Mouse (Mus musculus) stomach, postnatal 0 days (tissue): ENCODE data around the gene Crtam. TPM values are rescaled to one million over a fixed set of nuclear protein-coding genes. Genes with fewer than 3 reads are reported as not detected.
A peak's percentile ranks its signal among the peaks of the same experiment; 100 is the strongest.

ENCODE experiments used
- ATAC-seq: fragments of 200-750 bp; cut with Nextera tagmentation; 2 replicates; pipeline ENCODE4 v1.8.0; 2017; ENCODE audit not compliant: low FRiP score, low TSS enrichment
- DNase-seq: peaks from one replicate; pipeline ENCODE4 v3.0.0-alpha.2; 2016; ENCODE audit warnings: low spot score
- H3K27ac ChIP-seq: fragments of 300-500 bp; sonication (generic); replicated peaks from 2 replicates; pipeline ENCODE4 v1.5.1; 2014; ENCODE audit warnings: mild to moderate bottlenecking, control low read depth
- H3K27me3 ChIP-seq: fragments of 300-500 bp; sonication (generic); 2 replicates; pipeline ENCODE4 v1.6.1; 2014; ENCODE audit warnings: low read length; ENCODE audit not compliant: control insufficient read depth, insufficient read depth
- H3K36me3 ChIP-seq: fragments of 300-500 bp; sonication (generic); 2 replicates; pipeline ENCODE4 v1.6.1; 2014; ENCODE audit warnings: low read length, mixed read lengths; ENCODE audit not compliant: control insufficient read depth, insufficient read depth
- H3K4me1 ChIP-seq: fragments of 300-500 bp; sonication (generic); replicated peaks from 2 replicates; pipeline ENCODE4 v1.6.1; 2014; ENCODE audit warnings: antibody characterized with exemption; ENCODE audit not compliant: control insufficient read depth, insufficient read depth
- H3K4me2 ChIP-seq: fragments of 300-500 bp; sonication (generic); replicated peaks from 2 replicates; pipeline ENCODE4 v1.6.1; 2014; ENCODE audit warnings: low read depth, mild to moderate bottlenecking, control low read depth, moderate library complexity
- H3K4me3 ChIP-seq: fragments of 300-500 bp; sonication (generic); 2 replicates; pipeline ENCODE4 v1.5.1; 2014; ENCODE audit warnings: low read depth, low read length, control low read depth
- H3K9ac ChIP-seq: fragments of 300-500 bp; sonication (generic); 2 replicates; pipeline ENCODE4 v1.6.1; 2014; ENCODE audit warnings: mild to moderate bottlenecking, low read length, control low read depth, mixed read lengths
- H3K9me3 ChIP-seq: fragments of 300-500 bp; sonication (generic); 2 replicates; pipeline ENCODE4 v1.6.1; 2016; ENCODE audit warnings: low read length; ENCODE audit not compliant: control insufficient read depth
- CTCF ChIP-seq: IDR thresholded peaks from 2 replicates; pipeline ENCODE4 v1.5.1; 2016; ENCODE audit warnings: antibody characterized with exemption, low read depth, mild to moderate bottlenecking, moderate library complexity
- EP300 ChIP-seq: optimal IDR thresholded peaks from 2 replicates; pipeline ENCODE3; 2016; ENCODE audit warnings: antibody characterized with exemption
- WGBS: fragments of 180-500 bp; shearing (Covaris S2); extraction: QIAGEN DNeasy Blood & Tissue Kit; methylation state at CpG from one replicate; pipeline ENCODE4 v1.1.7; 2014; 5-methylcytosine and 5-hydroxymethylcytosine counted together
- polyA plus RNA-seq: library from polyadenylated mRNA; unstranded; fragments of >200 nt; fragmentation: Nextera tagmentation; extraction: Ambion mirVana; gene quantifications from 2 replicates; pipeline ENCODE4 v1.2.1, GENCODE M21; 2015

Gene Crtam
- polyA plus RNA-seq, 1 experiment from 2014 or later = not detected

- no peak overlapping the region for H3K27ac ChIP-seq
- ATAC-seq (no peak), DNase-seq (no peak)
- no peak overlapping the region for H3K4me2 ChIP-seq
- TF ChIP-seq EP300 (no peak), CTCF (no peak)
- H3K36me3 ChIP-seq = no peaks in the 10 kb centered on the region
- no peaks in the 10 kb centered on the region for H3K27me3 ChIP-seq
- no peaks in the 10 kb centered on the region for H3K9me3 ChIP-seq
- H3K9ac ChIP-seq = no peak overlapping the region
- 78% methylated on average over 11 of the region's 11 CpGs for WGBS
- no peak overlapping the region for H3K4me3 ChIP-seq
- no peaks in the 10 kb centered on the region for H3K4me1 ChIP-seq
These were observed 30.2 kb downstream of the Crtam start for GRCm38 (mm10) chr9:40974042-40974801.

- WGBS = 34% methylated on average over 7 of the region's 7 CpGs
- Histone ChIP-seq H3K27ac (no peak overlapping the region), H3K9ac (no peak overlapping the region), H3K4me3 (peak overlapping the region; percentile 31), H3K9me3 (no peaks in the 10 kb centered on the region), H3K27me3 (no peaks in the 10 kb centered on the region), H3K4me1 (no peaks in the 10 kb centered on the region), H3K4me2 (peak overlapping the region; percentile 66), H3K36me3 (no peaks in the 10 kb centered on the region)
- no peak for TF ChIP-seq CTCF
- TF ChIP-seq EP300 = no peak
- no peak for ATAC-seq
- DNase-seq = no peak
These were observed 40.1 kb downstream of the Crtam start for GRCm38 (mm10) chr9:40964418-40964714.

- Histone ChIP-seq H3K4me1 (no peaks in the 10 kb centered on the region), H3K4me3 (peak within 1 kb of the TSS; percentile 31), H3K4me2 (peak within 1 kb of the TSS; percentile 66), H3K27ac (no peak within 1 kb of the TSS), H3K36me3 (no peaks in the 10 kb centered on the region), H3K9me3 (no peaks in the 10 kb centered on the region), H3K27me3 (no peaks in the 10 kb centered on the region), H3K9ac (peak within 1 kb of the TSS; percentile 27; the same call in 1 of the 2 replicates)
- ATAC-seq (no peak), DNase-seq (peak; percentile 31)
- TF ChIP-seq CTCF = no peak
- no peak for TF ChIP-seq EP300
- 4% methylated on average over 39 of the region's 51 CpGs for WGBS
These were observed 40.6 kb downstream of the Crtam start, which contains the start of gene Jhy for GRCm38 (mm10) chr9:40963586-40964417. Gene Jhy (minus strand): TSS chr9:40964118.

DNA sequence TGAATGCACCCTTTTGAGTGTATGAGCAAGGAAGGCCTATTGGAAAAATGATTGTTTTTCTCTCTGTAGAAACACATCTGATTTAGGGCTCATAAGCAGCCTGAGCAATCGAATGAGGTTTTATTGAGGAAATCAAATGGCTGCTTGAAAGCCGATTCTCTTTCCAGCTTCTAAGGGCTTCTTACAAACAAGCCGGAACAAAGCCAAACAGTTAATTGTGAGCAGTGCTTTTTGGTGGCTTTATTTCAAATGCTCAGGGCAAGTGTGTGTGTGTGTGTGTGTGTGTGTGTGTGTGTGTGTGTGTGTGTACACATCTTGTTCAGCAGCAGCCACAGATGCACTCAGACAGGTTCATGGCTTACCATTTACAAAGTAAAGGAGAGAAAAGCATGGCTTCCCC is 43.0 kb downstream of the Crtam start:
- Histone ChIP-seq H3K4me3 (no peak overlapping the region), H3K9me3 (no peaks in the 10 kb centered on the region), H3K36me3 (no peaks in the 10 kb centered on the region), H3K4me2 (no peak overlapping the region), H3K27ac (no peak overlapping the region), H3K27me3 (no peaks in the 10 kb centered on the region), H3K4me1 (no peaks in the 10 kb centered on the region), H3K9ac (no peak overlapping the region)
- 52% methylated on average over 3 of the region's 3 CpGs for WGBS
- DNase-seq (no peak), ATAC-seq (no peak)
- no peak for TF ChIP-seq EP300
- no peak for TF ChIP-seq CTCF

GRCm38 (mm10) chr9:40949039-40949615 is 55.3 kb downstream of the Crtam start:
- no peak for DNase-seq
- 50% methylated on average over 18 of the region's 18 CpGs for WGBS
- Histone ChIP-seq H3K4me3 (no peak overlapping the region), H3K9ac (no peak overlapping the region), H3K27me3 (no peaks in the 10 kb centered on the region), H3K4me1 (no peaks in the 10 kb centered on the region), H3K4me2 (no peak overlapping the region), H3K36me3 (no peaks in the 10 kb centered on the region), H3K9me3 (no peaks in the 10 kb centered on the region), H3K27ac (no peak overlapping the region)
- ATAC-seq = no peak
- TF ChIP-seq CTCF (no peak), EP300 (no peak)

DNA sequence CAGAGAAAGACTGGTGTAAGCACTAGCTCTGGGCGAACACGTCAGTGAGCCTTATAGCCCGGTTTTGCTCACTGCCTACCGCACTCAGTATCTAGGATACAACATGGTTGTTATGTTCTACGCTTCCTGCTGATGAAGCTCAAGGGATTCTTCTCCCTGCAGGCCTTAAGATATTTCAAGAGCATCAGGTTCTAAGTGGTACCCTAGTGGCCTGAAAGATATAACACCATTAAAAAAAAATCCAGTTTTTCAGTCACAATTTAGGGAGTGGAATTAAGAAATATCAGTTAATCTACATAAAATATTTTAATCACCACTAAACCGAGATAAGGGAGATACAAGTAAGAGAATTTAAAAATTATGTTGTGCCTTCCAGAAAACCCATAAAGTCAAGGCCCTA is 56.0 kb downstream of the Crtam start:
- TF ChIP-seq EP300 (no peak), CTCF (no peak)
- no peak for ATAC-seq
- H3K27me3 ChIP-seq = no peaks in the 10 kb centered on the region
- 93% methylated on average over 6 of the region's 6 CpGs for WGBS
- no peak overlapping the region for H3K9ac ChIP-seq
- H3K36me3 ChIP-seq = no peaks in the 10 kb centered on the region
- no peak overlapping the region for H3K4me3 ChIP-seq
- no peaks in the 10 kb centered on the region for H3K9me3 ChIP-seq
- no peak overlapping the region for H3K4me2 ChIP-seq
- H3K27ac ChIP-seq = no peak overlapping the region
- no peaks in the 10 kb centered on the region for H3K4me1 ChIP-seq
- DNase-seq = no peak
